Mouse (Mus musculus): ENCODE data around the gene Nfe2. TPM values are rescaled to one million over a fixed set of nuclear protein-coding genes. Genes with fewer than 3 reads are reported as not detected.
"Not testable (repeated sequence)": the region's sequence is repeated elsewhere in the genome, so short reads cannot be mapped to it uniquely, and the experiment has no call there.

Nfe2 gene
- polyA plus RNA-seq, 1 experiment: not detected

DNA sequence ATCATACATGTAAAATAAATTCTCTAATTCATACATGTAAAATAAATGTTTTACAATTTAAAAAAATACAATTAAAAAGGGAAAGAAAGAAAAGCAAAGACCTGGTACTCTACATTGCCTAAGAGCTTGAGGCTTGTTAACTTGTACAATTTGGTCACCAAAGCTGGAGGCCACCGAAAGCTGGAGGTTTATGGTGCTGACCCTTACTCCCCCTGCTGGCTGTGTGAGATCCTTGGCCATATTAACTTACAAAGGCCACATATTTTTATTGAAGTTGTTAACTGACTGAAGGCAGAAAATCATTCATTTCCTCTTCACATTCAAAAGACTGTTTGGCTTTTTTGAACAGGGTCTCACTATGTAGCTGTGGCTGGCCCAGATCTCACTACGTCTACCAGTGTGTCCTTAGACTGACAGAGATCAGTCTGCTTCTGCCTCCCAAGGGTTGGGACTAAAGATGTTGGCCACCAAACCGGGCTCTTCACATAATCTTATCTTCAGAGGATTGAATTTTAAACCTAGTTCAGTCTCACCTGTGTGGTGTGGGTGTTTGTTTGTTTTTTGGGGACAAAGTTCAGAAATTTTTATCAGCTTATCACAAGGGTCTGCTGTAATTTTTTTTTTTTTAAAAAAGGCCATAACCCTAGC is 22.7 kb upstream of the Nfe2 start:
- Histone ChIP-seq H3K27ac (replicated peaks; ENCODE audit: low read depth, low read length) (no peak overlapping the region), H3K4me3 (ENCODE audit: insufficient read depth, low read depth, low read length) (no peak overlapping the region), H3K4me1 (ENCODE audit: control insufficient read depth, insufficient read depth, insufficient read length, low read length) (peaks cover 2% of the 10 kb centered on the region; the same call in 1 of the 2 replicates)

DNA sequence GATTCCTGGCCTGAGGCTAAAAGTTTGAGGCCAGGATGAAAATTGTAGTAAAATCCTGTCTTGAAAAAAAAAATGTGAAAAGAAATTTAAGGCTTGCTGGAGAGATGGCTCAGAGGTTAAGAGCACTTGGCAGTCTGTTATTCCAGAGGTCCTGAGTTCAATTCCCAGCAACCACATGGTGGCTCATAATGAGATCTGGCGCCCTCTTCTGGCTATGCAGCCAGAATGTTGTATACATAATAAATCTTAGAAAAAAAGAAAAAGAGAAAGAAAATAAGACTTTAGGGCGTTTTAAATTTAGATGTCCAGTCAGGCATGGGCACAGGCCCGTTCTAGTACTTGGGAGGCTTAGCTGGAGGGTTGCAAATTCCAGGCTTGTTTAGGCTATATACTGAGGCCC is 21.5 kb upstream of the Nfe2 start:
- no peaks in the 10 kb centered on the region for H3K4me1 ChIP-seq (ENCODE audit: control insufficient read depth, insufficient read depth, insufficient read length, low read length)
- no peak overlapping the region for H3K27ac ChIP-seq (replicated peaks; ENCODE audit: low read depth, low read length)
- no peak overlapping the region for H3K4me3 ChIP-seq (ENCODE audit: insufficient read depth, low read depth, low read length)

DNA sequence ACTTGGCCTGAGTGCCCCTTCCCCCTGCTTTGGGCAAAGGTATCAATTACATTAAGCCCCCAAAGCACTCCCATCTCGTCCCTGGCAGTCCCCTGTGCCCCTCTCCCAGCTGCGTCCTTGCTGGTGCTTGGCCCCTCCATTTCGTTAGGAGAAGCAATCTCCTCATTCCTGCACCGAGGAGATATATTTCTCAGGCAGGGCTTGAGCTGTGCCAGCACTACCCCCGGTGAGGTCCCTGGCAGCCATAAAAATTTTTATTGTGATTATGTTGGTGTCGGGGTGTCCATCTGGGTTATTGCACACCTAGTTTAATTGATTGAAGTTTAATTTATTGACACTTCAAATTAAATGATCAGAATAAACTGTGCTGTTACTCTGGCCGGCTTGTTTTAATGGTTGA is 19.7 kb upstream of the Nfe2 start:
- H3K4me1 ChIP-seq (ENCODE audit: control insufficient read depth, insufficient read depth, insufficient read length, low read length): peaks cover 2% of the 10 kb centered on the region; the same call in 1 of the 2 replicates
- no peak overlapping the region for H3K4me3 ChIP-seq (ENCODE audit: insufficient read depth, low read depth, low read length)
- no peak overlapping the region for H3K27ac ChIP-seq (replicated peaks; ENCODE audit: low read depth, low read length)

DNA sequence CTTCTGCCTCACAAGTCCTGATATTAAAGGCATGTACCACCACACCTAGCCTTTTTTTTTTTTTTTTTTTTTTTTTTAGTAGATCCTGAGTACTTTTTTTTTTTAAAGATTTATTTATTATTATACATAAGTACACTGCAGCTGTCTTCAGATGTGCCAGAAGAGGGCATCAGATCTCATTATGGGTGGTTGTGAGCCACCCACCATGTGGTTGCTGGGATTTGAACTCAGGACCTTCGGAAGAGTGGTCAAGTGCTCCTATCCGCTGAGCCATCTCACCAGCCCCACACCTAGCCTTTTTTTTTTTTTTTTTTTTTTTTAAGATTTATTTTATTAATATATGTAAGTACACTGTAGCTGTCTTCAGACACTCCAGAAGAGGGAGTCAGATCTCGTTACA is 17.7 kb upstream of the Nfe2 start:
- H3K4me1 ChIP-seq (ENCODE audit: control insufficient read depth, insufficient read depth, insufficient read length, low read length); H3K4me3 ChIP-seq (ENCODE audit: insufficient read depth, low read depth, low read length); H3K27ac ChIP-seq (replicated peaks; ENCODE audit: low read depth, low read length): not testable (repeated sequence)

DNA sequence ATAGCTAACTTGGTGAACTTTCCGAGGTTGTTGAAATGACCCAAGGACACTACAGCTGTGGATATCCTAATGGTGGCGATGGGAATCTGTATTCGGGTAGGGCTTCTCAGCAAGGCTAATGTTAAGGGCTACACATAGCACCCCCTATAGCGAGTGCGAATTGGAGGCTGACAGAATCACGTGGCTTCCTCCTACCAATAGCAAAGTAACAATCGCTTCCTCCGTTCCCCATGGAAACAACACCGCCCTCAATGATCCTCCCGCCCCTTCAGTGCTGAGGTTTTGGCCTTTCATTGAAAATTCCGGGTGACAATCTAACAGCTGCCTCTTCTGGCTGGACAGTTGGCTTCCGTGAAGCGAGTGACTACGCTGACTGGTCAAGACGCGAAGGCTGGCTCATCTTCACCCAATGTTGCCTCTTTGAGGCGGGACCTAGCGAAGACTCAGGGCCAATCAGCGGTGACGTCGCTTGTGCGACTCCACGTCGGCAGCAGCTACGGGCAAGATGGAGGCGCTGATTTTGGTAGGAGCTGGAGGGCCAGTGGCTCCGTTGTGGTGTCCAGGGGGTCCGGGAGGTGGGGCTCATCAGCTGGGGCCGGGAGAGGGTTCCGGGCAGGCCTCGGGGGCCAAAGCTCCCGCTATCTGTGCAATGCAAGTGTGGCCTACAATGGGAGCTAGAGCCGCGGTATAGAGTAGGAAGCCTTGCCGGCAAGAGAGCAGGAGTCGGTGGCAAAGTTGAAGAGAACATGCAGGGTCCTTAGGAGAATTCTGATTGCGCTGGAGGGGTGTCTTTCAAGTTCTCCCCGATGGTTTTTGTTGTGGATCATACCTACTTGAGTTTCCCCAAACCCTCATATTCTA is 14.4 kb upstream of the Nfe2 start, which contains the start of gene Copz1:
TSS of gene Copz1 (plus strand) at position 296 of the 861 bp plus-strand sequence.
- Histone ChIP-seq H3K27ac (replicated peaks; ENCODE audit: low read depth, low read length) (no peak within 1 kb of the TSS), H3K4me1 (ENCODE audit: control insufficient read depth, insufficient read depth, insufficient read length, low read length) (peaks cover 2% of the 10 kb centered on the region; the same call in 1 of the 2 replicates), H3K4me3 (ENCODE audit: insufficient read depth, low read depth, low read length) (peak within 1 kb of the TSS; percentile 68)

DNA sequence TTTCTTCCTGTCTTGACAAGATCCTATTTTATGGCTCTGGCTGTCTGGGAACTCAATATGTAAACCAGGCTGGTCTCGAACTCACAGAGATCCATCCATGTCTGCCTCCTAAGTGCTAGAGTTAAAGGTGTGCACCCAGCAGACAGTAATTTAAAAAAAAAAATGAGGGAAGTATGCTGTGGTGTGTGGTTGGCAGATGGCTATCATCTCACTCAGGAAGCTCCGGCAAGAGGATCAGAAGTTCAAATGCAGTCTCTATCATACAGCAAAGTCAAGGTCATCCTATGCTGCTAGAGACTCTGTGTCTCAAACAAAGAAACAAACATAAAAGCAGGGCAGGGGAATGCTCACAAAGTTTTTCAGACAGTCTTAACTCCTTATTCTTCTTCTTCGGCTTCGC is 10.7 kb upstream of the Nfe2 start:
- Histone ChIP-seq H3K4me3 (ENCODE audit: insufficient read depth, low read depth, low read length) (no peak overlapping the region), H3K4me1 (ENCODE audit: control insufficient read depth, insufficient read depth, insufficient read length, low read length) (peaks cover 2% of the 10 kb centered on the region; the same call in 1 of the 2 replicates), H3K27ac (replicated peaks; ENCODE audit: low read depth, low read length) (no peak overlapping the region)

DNA sequence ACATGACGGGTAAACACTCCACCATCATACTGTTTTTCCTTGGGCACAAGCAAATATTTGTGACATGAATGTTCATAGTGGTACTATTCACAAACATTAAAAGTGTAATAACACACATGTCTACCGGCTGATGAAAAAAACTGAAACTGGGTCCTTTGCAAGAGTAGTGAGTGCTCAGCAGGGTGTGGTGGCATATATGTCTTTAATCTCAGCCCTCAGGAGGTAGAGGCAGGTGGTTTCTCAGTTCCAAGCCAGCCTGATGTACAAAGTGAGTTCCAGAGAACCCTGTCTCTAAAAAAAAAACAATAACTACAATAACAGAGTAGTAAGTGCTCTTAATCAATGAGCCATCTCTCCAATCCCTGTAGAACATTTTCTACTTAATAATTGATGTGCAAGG is 6.6 kb upstream of the Nfe2 start:
- H3K4me1 ChIP-seq (ENCODE audit: control insufficient read depth, insufficient read depth, insufficient read length, low read length): no peaks in the 10 kb centered on the region
- no peak overlapping the region for H3K4me3 ChIP-seq (ENCODE audit: insufficient read depth, low read depth, low read length)
- no peak overlapping the region for H3K27ac ChIP-seq (replicated peaks; ENCODE audit: low read depth, low read length)

DNA sequence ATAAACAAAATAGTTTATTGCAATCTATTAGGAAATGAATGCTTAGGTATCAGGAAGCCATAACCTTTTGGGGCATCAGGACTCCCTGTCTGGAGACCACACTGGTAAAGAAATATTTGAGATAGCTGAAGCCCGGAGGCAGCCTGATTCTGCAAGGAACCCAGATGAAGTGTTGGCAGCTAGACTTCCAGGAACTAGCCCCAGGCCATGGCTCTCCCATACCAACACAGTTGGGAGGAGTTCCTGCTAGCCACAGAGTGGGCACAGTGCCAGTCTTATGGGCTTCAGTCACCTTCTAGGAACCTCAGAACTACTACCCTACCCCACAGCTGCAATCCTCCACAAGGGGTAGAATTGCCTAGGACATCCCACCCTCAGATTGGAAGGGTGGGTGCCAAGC is 1.8 kb upstream of the Nfe2 start:
- Histone ChIP-seq H3K4me1 (ENCODE audit: control insufficient read depth, insufficient read depth, insufficient read length, low read length) (peaks cover 5% of the 10 kb centered on the region; the same call in 1 of the 2 replicates), H3K27ac (replicated peaks; ENCODE audit: low read depth, low read length) (no peak overlapping the region), H3K4me3 (ENCODE audit: insufficient read depth, low read depth, low read length) (no peak overlapping the region)

DNA sequence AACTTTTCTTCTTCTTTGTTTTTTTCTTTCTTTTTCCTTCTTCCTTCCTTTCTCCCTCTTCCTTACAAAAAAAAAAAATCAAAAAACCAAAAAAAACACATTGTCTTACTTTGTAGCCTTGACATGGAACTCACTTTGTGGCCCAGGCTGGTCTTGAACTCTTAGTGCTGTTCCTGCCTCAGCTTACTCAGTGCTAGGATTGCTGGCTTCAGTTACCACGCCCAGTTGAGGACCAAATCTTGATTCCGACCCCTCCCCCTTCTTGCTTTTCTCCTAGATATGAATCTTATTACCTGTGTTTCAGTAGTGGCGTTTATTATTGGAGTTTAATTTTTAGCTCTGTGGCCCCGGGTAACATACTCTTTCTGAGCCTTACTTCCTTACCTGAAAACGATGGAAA is 959 bp upstream of the Nfe2 start:
- Histone ChIP-seq H3K27ac (replicated peaks; ENCODE audit: low read depth, low read length) (no peak overlapping the region), H3K4me1 (ENCODE audit: control insufficient read depth, insufficient read depth, insufficient read length, low read length) (peaks cover 5% of the 10 kb centered on the region; the same call in 1 of the 2 replicates), H3K4me3 (ENCODE audit: insufficient read depth, low read depth, low read length) (no peak overlapping the region)

DNA sequence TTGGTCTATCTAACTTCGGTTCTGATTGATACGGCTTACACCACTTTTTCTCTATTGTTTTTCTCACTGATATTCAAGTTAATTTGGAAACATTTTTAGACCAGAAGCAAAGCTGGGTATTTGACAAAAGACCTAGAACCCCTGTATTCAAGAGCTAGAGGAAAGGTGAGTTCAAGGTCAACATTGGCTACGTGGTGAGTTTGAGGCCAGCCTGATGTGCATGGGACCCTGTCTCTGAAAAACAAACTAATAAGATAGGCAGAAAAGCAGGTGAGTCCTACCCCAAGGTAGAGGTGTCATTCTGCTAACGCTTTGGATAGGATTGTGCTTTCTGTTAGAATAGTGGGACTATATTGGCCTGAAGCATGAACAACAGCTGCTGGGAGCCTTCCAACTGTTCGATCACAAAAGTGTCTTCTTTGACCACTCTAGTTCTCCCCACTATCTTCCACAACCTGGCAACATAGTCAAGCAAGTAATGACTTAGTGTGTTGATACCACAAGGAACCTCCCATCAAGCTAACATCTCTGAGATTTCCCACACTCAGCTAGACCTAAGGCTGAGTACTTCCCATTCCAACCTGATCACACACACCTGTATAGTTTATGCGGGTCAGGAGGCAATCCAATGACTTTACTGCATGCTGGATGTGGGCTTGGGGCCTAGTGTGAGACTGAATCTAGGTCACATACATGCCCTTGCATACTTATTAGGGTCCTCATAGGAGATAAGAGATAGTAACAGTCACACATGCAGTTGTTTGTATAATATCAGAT is 1.8 kb downstream of the Nfe2 start:
- peaks cover 5% of the 10 kb centered on the region; the same call in 1 of the 2 replicates for H3K4me1 ChIP-seq (ENCODE audit: control insufficient read depth, insufficient read depth, insufficient read length, low read length)
- H3K27ac ChIP-seq (replicated peaks; ENCODE audit: low read depth, low read length): no peak overlapping the region
- H3K4me3 ChIP-seq (ENCODE audit: insufficient read depth, low read depth, low read length): no peak overlapping the region

DNA sequence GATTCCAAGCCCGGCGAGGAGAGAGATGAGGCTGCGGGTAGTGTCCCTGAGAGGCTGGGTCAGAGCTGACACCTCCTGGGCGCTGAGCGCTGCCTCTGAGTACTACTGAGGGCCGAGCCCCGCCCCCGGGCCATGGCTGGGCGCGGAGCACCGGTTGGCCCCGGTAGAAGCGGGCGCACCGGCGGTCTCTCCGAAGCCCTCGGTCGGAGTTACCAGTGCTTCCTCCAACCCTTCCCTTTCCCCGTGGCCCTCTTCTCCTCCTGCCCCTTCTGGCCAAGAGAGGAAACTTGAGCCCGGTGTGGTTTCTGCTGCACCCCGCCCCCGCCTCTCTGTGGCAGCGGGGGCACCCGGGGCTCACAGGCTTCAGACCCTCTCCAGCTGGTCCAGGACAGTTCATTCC is 3.0 kb downstream of the Nfe2 start:
- Histone ChIP-seq H3K27ac (replicated peaks; ENCODE audit: low read depth, low read length) (no peak overlapping the region), H3K4me3 (ENCODE audit: insufficient read depth, low read depth, low read length) (peak overlapping the region; percentile 17), H3K4me1 (ENCODE audit: control insufficient read depth, insufficient read depth, insufficient read length, low read length) (peaks cover 5% of the 10 kb centered on the region; the same call in 1 of the 2 replicates)

DNA sequence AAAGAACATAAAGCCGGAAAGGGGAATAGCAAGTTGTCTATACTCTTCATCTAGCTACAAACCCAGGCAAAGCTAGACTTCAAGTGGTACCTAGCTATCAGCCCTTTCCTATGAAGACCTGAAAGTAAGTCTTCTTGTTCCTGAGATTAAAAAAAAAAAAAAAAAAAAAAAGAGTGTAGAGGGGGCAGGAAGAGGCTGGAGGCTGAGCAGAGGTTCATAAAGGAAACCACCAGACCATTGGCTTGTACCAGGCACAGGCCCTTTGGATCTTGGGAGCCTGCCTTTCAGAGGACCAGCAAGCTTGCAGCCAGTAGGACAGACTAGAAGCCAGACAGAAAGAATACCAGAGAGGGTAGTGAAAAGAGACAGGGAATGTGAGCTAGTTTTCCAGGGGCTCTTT is 4.9 kb downstream of the Nfe2 start:
- no peak overlapping the region for H3K27ac ChIP-seq (replicated peaks; ENCODE audit: low read depth, low read length)
- H3K4me3 ChIP-seq (ENCODE audit: insufficient read depth, low read depth, low read length): no peak overlapping the region
- H3K4me1 ChIP-seq (ENCODE audit: control insufficient read depth, insufficient read depth, insufficient read length, low read length): peaks cover 5% of the 10 kb centered on the region; the same call in 1 of the 2 replicates

DNA sequence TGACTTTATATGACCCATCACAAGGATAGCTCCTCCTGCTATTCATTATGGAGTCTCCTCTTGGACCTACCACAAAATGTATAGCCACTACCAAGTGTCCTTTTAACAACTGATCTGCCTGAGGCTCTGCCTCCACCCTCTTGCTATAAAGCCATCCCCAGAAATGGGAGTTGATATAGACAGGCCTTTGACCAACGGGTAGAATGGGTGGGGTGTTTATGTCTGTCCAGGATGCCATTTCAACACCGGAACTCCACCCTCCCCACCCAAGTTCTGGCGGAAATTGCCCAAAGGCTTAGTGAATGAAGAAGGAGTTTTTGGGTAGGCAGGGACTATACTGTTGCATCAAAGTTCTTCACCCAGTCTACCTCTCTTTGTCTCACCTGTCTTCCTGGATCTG is 5.5 kb downstream of the Nfe2 start:
- no peak overlapping the region for H3K27ac ChIP-seq (replicated peaks; ENCODE audit: low read depth, low read length)
- no peak overlapping the region for H3K4me3 ChIP-seq (ENCODE audit: insufficient read depth, low read depth, low read length)
- no peaks in the 10 kb centered on the region; the same call in 1 of the 2 replicates for H3K4me1 ChIP-seq (ENCODE audit: control insufficient read depth, insufficient read depth, insufficient read length, low read length)

DNA sequence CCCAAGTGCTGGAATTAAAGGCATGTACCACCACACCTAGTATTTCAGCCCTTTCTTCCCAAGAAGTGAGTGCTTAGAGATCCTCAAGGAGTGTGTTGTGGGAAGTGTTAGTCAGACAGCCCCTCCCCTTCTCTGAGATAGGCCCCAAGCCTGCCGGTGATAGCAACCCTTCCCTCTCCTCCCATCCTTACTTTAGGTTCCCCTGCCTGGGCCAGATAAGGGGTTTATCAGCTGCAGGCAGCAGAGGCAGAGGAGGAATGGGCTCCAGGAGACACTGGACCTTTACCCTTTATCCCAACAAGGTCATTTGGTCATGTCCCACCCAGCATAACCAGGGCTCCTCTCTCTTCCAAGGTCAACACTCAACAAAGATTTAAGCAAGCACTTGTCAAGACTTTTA is 6.6 kb downstream of the Nfe2 start:
- H3K4me3 ChIP-seq (ENCODE audit: insufficient read depth, low read depth, low read length): no peak overlapping the region
- no peaks in the 10 kb centered on the region for H3K4me1 ChIP-seq (ENCODE audit: control insufficient read depth, insufficient read depth, insufficient read length, low read length)
- H3K27ac ChIP-seq (replicated peaks; ENCODE audit: low read depth, low read length): no peak overlapping the region

DNA sequence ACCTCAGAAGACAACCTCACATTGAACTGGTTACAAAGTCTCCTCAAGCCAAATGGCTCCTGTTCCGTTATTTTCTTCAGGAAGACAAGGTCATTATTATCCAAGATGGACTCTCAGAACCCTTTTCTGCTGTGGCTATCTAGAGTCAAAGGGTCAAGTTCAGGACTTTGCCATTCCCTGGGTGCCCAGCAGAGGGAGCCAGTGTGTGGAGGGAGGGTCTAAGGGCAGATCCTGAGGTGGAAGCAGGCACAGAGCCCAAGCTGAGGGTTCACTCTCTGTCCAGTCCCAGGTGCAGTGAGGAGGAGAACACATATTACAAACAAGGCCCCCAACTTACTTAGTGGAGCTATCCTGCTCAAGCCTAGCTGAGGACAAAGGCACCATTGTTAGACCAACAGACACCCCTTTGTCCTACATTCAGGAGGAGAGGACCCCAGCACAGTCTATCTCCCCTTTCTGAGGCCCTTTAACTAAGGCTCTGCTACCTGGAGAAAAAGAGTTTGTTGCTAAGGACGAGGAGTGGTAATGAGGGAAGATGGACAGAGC is 7.9 kb downstream of the Nfe2 start:
- Histone ChIP-seq H3K4me3 (ENCODE audit: insufficient read depth, low read depth, low read length) (no peak overlapping the region), H3K4me1 (ENCODE audit: control insufficient read depth, insufficient read depth, insufficient read length, low read length) (no peaks in the 10 kb centered on the region), H3K27ac (replicated peaks; ENCODE audit: low read depth, low read length) (no peak overlapping the region)

Measured in brown adipose tissue, adult 24 weeks (tissue).